In genomic region chr13:106471264-106471663, GRCm38 (mm10) we compare ENCODE assay signal across 11 mouse cellular contexts.
"Had no signal": no experiment of that assay in that cellular context is flagged by ENCODE, and none has a peak within 500 bp of the region (broad histone marks: within the 10 kb centered on the region; RNA-seq: fewer than 3 reads in every experiment).

No protein-coding gene starts in this region.

- H3K9me3 ChIP-seq: liver, embryonic 15.5 days; midbrain, embryonic 13.5 days had no signal

- H3K4me1 ChIP-seq: liver, embryonic 15.5 days; midbrain, embryonic 13.5 days had no signal

- H3K27me3 ChIP-seq: liver, embryonic 15.5 days; midbrain, embryonic 13.5 days had no signal

- H3K4me2 ChIP-seq: liver, embryonic 11.5 days; liver, embryonic 15.5 days; midbrain, embryonic 13.5 days had no signal

- H3K4me3 ChIP-seq: layer of hippocampus, adult 2 months; liver, embryonic 15.5 days; midbrain, embryonic 13.5 days had no signal

- H3K27ac ChIP-seq: layer of hippocampus, adult 2 months; liver, embryonic 15.5 days; midbrain, embryonic 13.5 days had no signal

- DNase-seq: kidney, adult 11 months; kidney, adult 9 months; kidney, postnatal 10 days; kidney, postnatal 4 days; lung, postnatal 10 days; right cerebral cortex, postnatal 25 days; thymus, postnatal 14 days had no signal

- H3K36me3 ChIP-seq: liver, embryonic 15.5 days; midbrain, embryonic 13.5 days had no signal

- ATAC-seq: midbrain, embryonic 13.5 days had no signal

- H3K9ac ChIP-seq: liver, embryonic 15.5 days; midbrain, embryonic 13.5 days had no signal
